Mouse (Mus musculus) thymus, postnatal 36 days (tissue): ENCODE results near the gene Ubqln2.

Experiments used
- DNase-seq, 2 experiments: peaks; one replicate each; pipeline ENCODE4 v3.0.0; 2022; ENCODE audit warnings: mixed read lengths in 2 of 2

The Ubqln2 gene

GRCm38 (mm10) chrX:153497688-153498516 lies at the start of gene Ubqln2:
Ubqln2 (plus strand) TSS chrX:153498227.
- peak; percentile 70 to 80 for DNase-seq

GRCm38 (mm10) chrX:153451946-153452345 lies 46.1 kb upstream of the Ubqln2 start:
- DNase-seq: no peak

GRCm38 (mm10) chrX:153476760-153477248 lies 21.2 kb upstream of the Ubqln2 start:
- DNase-seq: no peak

- DNase-seq: no peak
These were observed 5.7 kb upstream of the Ubqln2 start for GRCm38 (mm10) chrX:153492326-153492725.

- peak; percentile 9 to 32 for DNase-seq
These were observed 752 bp downstream of the Ubqln2 start for GRCm38 (mm10) chrX:153498665-153499293.

GRCm38 (mm10) chrX:153499294-153500046 lies 1.4 kb downstream of the Ubqln2 start:
- peak; percentile 1 to 9 for DNase-seq

GRCm38 (mm10) chrX:153500047-153500345 lies 2.0 kb downstream of the Ubqln2 start:
- DNase-seq: peak in 1 of 2 experiments; percentile 1

- DNase-seq: peak; percentile 50 to 58
These were observed 7.9 kb downstream of the Ubqln2 start for GRCm38 (mm10) chrX:153505954-153506353.

- no peak for DNase-seq
These were observed 17.5 kb downstream of the Ubqln2 start for GRCm38 (mm10) chrX:153515491-153515890.

- no peak for DNase-seq
These were observed 30.4 kb downstream of the Ubqln2 start for GRCm38 (mm10) chrX:153528399-153528798.
